Mouse (Mus musculus) testis, adult 2 months (tissue): ENCODE results near the gene Txn1.

Experiments used
- CTCF ChIP-seq: fragments of 200-500 bp; IDR thresholded peaks from 2 replicates; pipeline ENCODE4 v1.5.1; 2012; ENCODE audit warnings: low read depth, mild to moderate bottlenecking, inconsistent platforms, low read length, moderate library complexity; ENCODE audit not compliant: control insufficient read depth, insufficient read depth, insufficient replicate concordance
- POLR2A ChIP-seq: fragments of 200-500 bp; IDR thresholded peaks from 2 replicates; pipeline ENCODE4 v1.6.1; 2012; ENCODE audit warnings: low read depth, mild to moderate bottlenecking, inconsistent platforms, low read length, moderate library complexity; ENCODE audit not compliant: control insufficient read depth

DNA sequence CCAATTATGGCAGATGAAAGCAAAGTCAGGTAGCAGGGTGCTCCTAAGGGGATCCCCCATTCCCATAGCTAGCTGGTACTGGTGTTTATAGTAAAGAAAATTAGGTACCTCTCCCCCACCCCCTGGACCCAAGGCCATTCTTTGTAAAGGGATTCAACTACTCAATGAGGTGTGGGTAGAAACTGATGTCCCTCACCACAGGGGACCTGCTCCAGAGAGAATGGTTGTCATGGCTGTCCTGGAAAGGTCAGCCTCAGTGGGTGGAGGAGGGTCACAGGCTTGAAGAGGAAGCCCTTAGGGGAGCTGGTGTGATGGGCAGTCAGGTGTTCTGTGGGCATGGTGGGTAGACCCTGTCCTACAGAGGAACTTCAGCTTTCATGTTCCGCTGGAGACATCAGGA lies 35.7 kb downstream of the Txn1 start:
- TF ChIP-seq POLR2A (no peak), CTCF (no peak)
